Mouse (Mus musculus) CD8-positive naive resting alpha-beta T cell, adult 57 days (primary cell): Measurements from ENCODE around the gene Grb10. TPM values are rescaled to one million over a fixed set of nuclear protein-coding genes. Genes with fewer than 3 reads are reported as not detected.

Experiments
- total RNA-seq: library from RNA; stranded (reverse); gene quantifications from one replicate; pipeline ENCODE4 v1.2.4, GENCODE M21; 2023

Grb10 gene
- 0.24 TPM for total RNA-seq

GRCm38 (mm10) chr11:12038470-12038985 is at the start of gene Grb10:
Gene Grb10, minus strand, starts transcription at chr11:12038683.

GRCm38 (mm10) chr11:11897645-11898357 is 140.7 kb downstream of the Grb10 start, which contains the start of gene Ddc:
Gene Ddc, minus strand, starts transcription at chr11:11898144.

Other genes with a start within 250 kb of the Grb10 start
- gene Fignl1, start 229.7 kb downstream of the Grb10 start, total RNA-seq, result 3.8 TPM
- gene Ddc, start 140.5 kb downstream of the Grb10 start, total RNA-seq, result 2.0 TPM